Mouse (Mus musculus): Measurements from ENCODE around the gene Sema7a.

Gene Sema7a

DNA sequence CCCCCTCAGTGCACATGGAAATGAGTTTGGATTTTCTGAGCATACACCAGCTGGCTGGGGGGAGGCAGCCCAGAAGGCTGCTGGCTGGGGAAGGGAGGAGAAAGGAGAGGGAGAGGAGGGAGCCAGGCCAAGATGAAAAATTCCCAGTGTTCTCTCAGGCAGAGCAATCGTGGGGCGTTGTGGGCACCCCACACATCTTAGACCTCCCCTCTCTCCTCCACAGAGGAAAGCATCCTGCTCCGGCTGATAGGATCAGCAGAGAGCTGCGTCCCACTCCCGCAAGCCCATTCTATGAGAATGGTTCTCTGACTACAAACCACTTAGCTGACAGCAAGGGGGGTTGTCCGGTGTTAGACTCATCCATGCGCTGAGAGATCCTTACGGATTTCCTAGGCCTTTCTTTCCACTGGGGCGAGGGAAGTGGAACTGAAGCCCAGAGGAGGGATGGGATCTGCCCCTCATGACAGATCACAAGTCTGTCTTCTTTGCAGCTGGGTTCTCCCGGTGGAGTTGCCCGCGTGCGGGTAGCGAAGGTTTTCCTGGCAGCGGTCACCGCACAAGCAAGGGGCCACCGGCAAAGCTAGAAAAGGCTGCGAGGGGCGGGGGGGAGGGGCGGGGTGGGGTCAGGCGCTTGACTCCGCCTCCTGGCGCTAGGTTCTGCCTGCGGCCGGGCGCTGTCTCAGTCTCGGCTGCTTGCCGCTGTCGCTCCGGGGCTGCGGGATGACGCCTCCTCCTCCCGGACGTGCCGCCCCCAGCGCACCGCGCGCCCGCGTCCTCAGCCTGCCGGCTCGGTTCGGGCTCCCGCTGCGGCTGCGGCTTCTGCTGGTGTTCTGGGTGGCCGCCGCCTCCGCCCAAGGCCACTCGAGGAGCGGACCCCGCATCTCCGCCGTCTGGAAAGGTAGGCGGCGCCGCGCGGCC lies at the start of gene Sema7a:
TSS of gene Sema7a (plus strand) at position 682 of the 918 bp plus-strand sequence.
- no peak for DNase-seq (ENCODE audit: low spot score)

DNA sequence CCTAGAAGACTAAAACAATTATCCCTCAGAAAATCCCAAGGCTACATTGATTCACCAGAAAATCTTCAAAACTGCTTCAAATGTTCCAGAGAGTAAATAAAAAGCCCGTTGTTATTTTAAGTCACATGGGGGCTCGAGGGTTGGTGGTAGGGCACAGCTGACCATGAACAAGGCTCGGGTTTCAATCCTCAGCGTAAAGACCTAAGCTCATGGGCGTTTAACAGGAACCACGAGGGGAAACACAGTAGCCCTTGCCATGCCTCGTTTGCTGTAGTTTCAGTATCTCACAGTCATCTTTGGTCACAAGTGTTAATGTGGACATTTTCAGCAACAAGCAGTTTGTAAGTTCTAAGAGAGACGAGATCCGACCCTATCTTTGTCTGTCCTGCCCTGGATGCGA lies 39.4 kb upstream of the Sema7a start:
- DNase-seq (ENCODE audit: low spot score), result no peak

DNA sequence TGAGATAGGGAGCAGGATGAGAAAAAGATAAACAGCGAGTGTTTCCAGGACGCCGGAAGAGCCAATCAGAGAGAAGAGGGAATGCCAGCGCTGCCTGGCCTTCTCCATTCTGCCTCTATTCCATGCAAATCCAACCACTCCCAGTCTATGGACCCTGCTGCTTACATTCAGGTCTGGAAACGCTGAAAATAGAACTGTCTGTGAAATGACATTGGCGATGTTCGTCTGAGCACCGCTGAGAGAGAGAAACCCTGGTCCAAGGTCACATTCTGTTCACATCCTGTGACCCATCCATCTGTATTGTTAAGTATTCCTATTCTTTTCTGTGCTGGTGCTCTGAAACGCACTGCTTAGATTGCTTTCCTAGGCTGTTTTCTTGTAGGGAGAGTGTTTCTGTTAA lies 38.7 kb upstream of the Sema7a start:
- no peak for DNase-seq (ENCODE audit: low spot score)

DNA sequence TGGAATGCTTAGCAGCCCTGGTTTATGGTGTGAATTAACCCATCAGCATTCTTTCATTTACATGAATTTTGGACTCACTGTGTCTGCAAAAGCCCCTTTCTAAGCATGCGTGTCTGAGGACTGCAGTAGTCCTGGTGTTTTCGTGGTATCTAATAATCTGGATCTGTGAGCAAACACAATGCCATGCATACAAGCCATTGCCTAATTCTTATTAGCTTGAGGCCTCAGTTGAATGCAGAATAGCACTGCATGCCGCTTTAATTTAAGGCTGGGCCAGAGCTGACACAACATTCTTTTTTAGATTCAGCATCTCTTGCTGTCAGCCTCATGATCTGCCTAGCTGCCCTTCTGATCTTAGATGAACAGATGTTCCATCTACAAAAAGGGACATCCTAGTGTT lies 38.3 kb upstream of the Sema7a start:
- DNase-seq (ENCODE audit: low spot score), result no peak

DNA sequence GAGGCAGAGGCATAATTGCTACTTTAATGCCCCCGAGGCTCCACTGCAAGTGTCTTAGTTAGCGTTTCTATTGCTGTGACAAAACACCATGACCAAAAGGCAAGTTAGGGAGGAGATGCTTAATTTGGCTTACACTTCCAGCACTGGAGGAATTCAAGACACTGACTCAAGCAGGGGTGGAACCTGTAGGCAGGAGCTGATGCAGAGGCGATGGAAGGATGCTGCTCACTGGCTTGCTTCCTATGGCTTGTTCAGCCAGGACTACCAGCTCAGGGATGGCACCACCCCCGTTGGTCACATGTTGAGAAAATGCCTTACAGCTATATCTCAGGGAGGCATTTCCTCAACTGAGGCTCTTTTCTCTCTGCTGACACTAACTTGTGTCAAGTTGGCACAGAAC lies 37.8 kb upstream of the Sema7a start:
- DNase-seq (ENCODE audit: low spot score), result no peak

DNA sequence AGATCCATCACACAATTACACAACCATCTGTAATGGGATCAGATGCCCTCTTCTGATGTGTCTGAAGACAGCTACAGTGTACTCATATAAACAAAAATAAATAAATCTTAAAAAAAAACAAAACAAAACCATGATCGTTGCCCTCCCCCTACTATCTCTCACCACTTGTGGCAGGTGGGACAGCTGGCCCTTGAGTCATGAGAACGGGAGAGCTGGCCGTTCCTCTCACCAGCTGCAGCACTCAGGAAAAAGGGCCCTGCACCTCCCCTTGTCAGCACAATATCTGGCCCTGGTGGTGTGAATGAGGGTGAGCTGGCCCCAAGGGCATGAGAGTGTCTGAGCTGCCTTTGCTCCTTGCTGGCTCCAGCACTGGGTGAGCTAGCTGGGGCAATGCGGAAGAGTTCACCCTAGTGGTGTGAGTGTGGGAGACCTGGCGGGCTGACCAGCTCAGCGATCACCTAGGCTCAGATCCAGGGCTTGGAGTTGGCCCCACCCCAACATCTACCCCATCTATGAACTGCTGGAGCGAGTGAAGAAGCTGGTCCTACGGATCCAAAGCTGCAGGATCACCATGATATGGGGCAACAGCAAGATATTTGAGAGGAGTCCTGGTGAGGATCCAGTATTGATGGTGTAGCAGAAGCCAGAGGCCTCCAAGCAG lies 36.2 kb upstream of the Sema7a start:
- no peak for DNase-seq (ENCODE audit: low spot score)

DNA sequence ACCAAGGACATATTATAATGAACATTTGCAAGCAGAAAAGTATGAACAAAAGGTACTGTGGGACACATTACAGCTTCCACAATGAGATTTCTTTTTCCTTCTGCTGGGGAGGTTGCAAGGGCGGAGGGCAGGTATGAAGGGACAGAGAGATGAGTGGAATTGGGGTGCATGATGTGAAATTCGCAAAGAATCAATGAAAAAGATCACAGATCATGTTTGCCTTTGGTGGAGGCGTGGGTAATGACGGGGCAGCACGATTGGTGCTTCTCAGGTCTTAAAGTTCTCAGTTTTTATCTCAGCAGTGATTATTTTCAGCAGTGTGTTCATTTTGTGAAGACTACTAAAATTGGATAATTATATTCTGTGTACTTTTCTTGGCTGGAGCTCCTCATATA lies 35.7 kb upstream of the Sema7a start:
- no peak for DNase-seq (ENCODE audit: low spot score)

DNA sequence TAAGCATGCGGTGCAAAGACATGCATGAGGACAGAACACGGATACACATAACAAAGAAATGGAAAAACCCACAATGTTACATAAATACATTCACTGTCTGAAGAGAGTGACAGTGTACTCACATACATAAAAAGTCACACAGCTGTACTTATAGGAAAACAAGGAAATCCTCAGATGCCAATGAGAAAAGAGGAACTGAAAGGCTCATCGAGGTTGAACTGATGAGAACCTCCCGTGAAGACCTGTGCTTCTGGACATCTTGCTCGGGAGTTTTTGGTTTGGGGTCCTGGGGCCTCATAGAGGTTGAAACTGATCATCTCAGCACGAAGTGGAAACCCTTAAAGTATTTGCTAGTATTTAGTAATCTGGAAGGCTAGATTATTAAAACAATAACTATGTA lies 32.7 kb upstream of the Sema7a start:
- no peak for DNase-seq (ENCODE audit: low spot score)

DNA sequence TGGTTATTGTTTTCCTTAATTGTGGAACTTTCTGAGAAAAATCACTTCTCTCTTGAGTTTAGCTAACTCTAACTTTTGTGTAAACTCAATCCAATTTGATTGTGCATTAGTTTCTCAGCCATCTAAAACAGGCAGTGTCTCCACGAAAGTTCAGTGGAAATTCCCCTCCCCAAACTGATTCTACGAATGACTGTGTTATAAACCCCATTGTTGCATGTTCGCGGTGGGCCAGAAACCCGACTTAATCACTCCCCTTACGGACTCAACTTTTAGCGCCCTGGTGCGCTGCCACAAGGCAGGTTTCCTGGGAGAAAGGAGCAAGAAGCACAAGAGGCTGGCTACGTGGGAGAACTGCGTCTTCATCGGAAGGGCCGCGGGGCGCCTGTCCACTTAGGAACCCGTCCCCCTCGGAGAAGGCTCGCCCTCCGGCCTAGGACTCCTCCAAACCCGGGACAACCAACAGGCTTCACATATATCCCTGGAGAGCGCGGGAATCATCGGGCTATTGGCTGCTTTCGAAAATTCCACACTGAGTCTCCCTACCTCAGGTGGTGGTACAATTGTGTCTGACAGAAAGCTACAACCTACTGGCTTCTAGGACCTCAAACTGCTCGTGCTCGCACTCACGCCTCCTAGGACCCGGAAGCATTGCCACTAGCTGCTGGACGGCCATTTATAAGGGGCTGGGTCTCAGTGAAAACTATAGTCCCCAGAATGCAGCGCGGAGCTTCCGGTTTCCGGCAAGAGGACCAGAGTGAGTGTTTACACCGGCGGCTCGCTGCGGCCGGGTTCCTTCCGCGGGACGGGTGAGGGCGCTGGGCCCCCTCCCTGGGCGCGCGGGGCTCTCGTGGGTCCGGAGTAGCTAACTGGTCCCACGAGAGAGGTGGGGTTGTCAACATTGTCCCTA lies 29.4 kb upstream of the Sema7a start, which contains the start of gene Ubl7:
TSS of gene Ubl7 (plus strand) at position 726 of the 907 bp plus-strand sequence.
- DNase-seq (ENCODE audit: low spot score), result peak; percentile 94

DNA sequence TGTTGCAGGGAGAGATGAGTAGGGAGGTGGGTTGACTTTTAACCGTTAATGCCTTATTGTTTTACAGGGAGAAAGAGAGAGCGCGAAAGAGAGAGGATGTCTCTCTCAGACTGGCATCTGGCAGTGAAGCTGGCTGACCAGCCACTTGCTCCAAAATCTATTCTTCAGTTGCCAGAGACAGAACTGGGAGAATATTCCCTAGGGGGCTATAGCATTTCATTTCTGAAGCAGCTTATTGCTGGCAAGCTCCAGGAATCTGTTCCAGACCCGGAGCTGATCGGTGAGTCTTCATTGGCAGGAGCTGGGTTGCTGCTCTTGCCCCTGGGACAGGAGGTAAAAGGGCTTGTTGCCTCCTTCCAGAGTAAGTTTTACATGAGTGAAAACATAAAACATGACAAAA lies 27.3 kb upstream of the Sema7a start:
- peak; percentile 53 for DNase-seq (ENCODE audit: low spot score)

DNA sequence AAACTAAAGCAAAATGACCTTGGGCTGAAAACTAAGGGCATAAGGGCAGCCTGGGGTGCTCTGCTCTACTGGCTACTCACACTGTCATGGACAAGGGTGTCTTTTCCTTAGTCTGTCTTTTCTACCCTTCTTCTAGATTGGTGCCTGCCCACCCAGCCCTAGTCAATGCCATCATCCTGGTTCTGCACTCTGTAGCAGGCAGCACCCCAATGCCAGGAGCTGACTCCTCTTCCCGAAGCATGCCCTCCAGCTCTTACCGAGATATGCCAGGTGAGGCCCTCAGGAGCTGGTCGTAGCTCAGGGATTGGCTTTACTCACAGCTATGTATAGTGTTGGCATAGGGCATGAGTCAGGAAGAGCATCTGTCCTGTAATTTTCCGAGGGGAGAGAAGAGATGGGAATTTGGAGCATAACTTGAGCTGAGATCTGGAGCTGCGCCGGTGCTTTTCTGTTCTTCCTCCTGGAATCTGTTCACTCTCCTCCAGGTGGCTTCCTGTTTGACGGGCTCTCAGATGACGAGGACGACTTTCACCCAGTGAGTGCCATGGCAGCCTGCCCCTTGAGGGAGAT lies 18.3 kb upstream of the Sema7a start:
- no peak for DNase-seq (ENCODE audit: low spot score)

DNA sequence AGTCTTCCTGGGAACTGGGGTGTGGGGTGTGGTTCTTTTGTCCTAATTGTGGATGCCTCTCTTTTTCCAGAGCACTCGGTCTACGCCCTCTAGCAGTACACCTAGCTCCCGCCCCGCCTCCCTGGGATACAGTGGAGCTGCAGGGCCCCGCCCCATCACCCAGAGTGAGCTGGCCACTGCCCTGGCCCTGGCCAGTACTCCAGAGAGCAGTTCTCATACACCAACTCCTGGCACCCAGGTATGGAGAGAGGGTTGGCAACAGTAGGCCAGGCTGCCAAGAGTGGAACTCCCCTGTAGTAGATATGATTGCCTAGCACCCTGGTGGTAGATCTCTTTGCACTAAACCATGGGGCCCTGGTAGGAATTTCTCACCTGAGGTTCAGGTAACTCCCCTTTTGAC lies 17.5 kb upstream of the Sema7a start:
- DNase-seq (ENCODE audit: low spot score), result no peak

DNA sequence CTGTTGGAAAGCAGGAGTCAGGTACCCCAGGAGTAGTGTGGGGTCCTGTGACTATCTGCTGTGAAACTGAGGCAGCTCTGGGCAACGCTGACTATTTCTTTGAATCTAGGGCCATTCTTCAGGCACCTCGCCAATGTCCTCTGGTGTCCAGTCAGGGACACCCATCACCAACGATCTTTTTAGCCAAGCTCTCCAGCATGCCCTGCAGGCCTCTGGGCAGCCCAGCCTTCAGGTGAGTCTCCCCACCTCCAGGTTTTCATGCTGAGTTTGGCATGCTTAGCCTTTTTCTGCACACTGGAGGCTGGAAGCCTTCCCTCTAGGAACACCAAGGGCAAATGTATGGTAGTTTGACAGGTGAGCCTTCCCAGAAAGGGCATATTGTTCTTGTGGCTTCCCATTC lies 16.9 kb upstream of the Sema7a start:
- no peak for DNase-seq (ENCODE audit: low spot score)

DNA sequence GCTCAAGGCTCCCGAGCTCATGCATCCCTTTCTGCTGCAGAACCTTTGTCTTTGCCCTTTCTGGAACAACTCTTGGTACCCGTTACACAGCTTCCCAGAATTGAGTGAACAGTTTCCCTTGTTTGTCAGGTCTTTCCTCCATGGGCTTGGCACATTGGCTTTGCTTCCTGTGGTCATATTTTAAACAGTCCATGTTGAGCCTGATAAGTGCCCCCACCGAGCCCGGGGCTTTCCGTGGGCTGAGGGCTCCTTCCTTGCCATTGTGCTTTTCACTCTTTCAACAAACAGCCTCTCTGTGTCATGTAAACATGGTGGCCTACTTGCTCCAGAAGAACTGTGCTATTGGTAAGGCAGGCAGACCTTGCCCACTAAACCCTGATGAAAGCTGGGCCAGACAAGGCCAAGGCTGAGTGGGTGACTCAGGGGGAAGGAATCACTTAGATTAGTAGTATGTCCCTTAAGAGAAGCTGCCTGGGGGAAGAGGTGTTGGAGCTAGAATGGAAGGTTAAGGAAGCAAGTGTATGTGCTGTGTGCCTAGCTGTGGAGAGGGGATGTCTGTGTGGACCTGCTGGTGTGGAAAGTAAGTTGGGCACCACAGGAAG lies 8.6 kb upstream of the Sema7a start:
- DNase-seq (ENCODE audit: low spot score), result no peak

DNA sequence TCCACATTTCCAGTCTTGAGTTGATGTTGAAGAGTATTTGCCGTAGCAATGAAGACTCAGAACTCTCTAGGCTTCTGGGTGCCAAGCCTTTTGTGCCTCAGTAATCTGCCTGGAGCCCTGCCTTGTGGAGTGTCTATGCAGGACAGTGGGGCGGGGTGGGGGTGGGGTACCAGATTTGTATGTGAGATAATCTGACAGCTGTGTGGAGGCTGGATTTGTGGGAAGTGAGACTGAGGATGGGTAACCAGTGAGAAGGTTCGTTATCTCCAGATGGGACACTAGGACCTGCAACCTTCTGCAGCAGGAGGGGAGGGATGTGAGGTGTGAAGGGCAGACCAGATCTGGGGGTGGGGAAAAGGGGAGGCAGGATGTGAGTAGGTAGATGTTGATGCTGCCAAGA lies 7.7 kb upstream of the Sema7a start:
- no peak for DNase-seq (ENCODE audit: low spot score)

DNA sequence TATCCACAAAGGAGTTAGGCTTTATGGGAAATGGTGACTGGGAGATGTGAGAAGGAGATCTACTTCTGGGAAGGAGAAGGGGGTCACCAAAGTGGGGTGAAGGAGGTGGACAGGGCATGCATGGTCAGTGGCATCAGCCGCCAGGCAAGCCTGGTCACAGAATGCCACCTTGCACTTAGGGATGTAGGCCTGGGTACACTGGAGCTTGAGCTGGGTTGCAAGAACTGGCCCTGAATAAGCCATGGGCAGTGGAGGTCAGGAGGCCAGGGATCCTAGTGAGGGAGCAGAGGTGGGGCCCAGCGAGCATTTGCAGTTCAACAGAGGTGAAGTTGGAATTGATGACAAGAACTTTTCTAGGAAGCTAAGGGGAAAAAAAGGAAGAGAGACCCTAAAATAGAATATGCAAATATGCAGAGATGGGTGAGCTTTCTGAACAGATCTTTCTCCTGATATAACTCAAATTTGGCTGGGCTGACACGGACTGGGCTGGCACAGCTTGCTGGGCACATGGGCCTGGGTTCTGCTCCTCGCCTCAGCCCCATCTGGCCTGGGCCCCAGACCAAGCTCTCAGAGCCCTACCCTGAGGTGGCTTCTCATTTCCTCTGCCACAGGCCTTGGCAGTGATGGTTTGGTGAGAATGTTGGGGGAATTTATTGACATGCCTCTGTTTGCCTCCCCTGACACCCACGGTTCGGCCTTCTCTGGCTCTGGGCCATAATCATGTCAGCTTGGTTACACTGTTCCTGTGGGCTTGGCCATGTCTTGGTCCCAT lies 6.9 kb upstream of the Sema7a start:
- DNase-seq (ENCODE audit: low spot score), result peak; percentile 56

DNA sequence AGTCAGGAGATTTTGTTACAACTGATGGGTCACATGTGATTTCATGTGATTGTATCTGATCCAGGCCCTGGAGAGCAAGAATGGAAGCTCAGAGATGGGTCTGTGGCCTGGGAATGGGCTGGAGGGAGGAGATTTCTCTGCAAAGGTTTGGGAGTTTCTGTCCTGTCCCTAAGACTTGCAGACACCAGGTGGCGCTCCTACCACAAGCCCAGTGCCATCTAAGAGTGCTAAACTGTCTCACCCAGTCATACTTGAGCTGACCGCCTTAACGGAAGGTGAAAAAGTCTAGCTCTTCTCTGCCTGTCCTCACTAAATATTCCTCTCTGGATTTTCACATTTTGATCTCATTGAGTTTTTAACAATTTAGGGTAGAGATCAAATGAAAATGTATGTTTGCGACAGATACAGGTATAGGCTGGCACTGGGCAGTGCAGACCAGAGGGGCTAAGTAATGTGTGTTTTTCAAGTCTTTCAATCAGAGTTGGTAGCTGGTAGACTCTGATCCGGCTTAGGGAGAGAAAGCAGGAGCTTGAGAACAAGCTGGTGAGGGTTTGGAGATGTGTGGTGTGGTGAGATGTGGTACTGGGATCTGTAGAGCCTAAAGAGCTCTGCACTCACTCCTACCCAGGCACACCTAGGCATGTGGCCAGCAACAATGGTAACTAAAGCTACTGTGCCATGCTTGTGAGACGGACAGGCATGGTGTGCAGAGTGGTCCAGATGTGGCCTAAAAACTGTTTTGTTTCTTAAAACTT lies 4.1 kb upstream of the Sema7a start:
- DNase-seq (ENCODE audit: low spot score), result peak; percentile 86

DNA sequence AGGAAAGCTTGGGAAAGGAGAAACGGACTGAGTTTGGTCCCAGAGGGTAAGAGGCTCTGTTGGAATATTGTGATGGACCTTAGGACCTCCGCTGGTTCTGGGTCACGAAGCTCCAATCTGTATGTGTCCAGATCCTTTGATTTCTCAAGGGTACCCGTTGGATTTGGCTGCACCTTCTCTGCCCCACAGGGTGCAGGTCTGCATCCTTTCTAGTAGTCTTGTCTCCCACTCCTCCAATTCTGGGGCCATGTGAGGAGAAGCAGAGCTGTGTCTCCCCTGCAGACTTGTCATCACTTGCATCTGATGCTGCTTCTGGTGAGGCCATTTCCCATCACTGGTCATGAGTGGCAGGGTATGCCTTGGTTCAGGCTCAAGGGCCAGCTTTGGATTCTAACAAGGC lies 2.7 kb upstream of the Sema7a start:
- no peak for DNase-seq (ENCODE audit: low spot score)

DNA sequence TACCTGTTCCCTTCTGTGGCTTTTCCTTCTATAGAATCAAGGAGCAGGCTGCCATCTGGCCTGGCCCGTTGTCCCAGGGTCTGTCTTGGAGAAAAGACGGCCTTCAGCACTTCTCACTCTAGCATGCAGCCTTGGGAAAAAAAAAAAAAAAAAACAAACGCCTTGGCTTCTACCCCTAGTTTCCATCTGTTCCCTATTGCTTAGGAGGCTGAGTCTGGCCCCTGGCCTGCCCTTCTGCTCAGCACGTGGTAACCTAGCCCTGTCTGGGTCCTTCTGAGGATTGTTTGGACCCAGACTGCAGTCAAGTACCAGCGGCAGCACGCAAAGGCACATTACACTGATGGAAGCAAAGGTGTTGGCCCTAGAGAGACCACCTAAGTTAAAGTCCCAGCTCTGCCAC lies 2.3 kb upstream of the Sema7a start:
- peak; percentile 34 for DNase-seq (ENCODE audit: low spot score)

Data from adipocyte (in vitro differentiated cells).